Mouse (Mus musculus): ENCODE data around the gene Gjb4.

DNA sequence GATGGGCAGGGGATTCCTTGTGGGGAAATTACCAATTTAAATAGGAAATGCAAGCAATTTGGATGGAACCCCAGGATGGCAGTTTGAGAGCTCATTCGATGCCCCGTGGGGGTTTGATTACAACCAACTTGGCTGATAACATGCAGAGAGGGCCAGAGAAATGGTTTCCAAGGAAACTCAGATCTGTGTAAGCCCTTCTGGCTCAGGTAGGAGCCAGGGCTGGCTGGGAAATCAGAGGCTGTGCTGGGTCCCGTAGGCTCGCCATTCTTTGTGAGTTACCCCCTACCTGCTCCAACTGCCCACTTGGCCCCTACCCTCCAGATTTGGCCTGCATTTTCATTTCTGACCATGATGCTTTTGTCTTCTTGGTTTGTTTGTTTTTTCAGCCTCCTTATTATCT, 48.3 kb upstream of the Gjb4 start:
- TF ChIP-seq CTCF (IDR thresholded peaks at IDR 0.05; ENCODE audit: extremely low read depth, insufficient read depth, insufficient read length, insufficient replicate concordance) = no peak
- no peak for TF ChIP-seq POLR2A (IDR thresholded peaks at IDR 0.05; ENCODE audit: low read depth, low read length)

Data from spleen, adult 2 months (tissue).